Mouse (Mus musculus): ENCODE measurements around the gene Hist1h2ah. TPM values are rescaled to one million over a fixed set of nuclear protein-coding genes. Genes with fewer than 3 reads are reported as not detected.

Gene Hist1h2ah
- polyA plus RNA-seq, 1 experiment from 2014 or later, result not detected

DNA sequence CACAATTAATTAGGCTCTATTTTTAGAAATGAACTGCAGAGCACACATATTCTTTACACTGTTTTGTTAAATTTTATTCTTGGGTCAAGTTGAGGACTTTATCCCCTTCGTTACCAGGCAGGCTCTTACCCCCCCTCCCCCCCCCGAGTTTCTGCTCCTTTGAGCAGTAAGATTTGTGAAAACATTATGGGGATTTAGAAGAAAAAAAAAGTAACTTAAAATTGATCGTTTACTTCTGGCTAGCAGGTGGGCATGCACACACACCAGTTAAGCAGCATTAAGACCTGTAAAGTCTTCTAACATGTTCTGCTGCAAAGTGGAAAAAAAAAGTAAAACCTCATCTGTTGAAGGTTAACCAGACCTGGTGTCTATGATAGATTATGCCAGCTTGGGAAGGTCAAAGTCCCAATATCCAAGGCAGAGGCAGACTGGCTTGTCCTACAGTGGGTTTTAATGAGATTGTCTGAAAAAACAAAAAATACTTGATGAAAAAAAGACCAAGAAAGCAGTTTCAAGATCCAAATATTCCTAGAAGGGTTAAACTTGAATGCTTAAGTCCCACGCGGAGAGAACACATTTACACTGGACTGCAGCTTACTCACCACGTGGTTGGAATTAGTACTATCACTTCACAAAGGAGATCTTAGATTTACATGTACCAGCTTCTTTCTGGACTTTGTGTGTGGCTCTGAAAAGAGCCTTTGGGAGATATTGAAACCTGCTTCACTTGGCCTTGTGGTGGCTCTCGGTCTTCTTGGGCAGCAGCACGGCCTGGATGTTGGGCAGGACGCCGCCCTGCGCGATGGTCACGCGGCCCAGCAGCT lies 713 bp downstream of the Hist1h2ah start:
- Histone ChIP-seq H3K4me1 (replicated peaks) (peaks cover 14% of the 10 kb centered on the region), H3K9ac (peak overlapping the region; percentile 30), H3K36me3 (no peaks in the 10 kb centered on the region), H3K9me3 (no peaks in the 10 kb centered on the region), H3K4me3 (peak overlapping the region; percentile 42), H3K27ac (no peak overlapping the region), H3K4me2 (peak overlapping the region; percentile 70), H3K27me3 (no peaks in the 10 kb centered on the region)
- ATAC-seq (ENCODE audit: low FRiP score), result no peak
- WGBS, result under 1% methylated on average over 11 of the region's 14 CpGs

DNA sequence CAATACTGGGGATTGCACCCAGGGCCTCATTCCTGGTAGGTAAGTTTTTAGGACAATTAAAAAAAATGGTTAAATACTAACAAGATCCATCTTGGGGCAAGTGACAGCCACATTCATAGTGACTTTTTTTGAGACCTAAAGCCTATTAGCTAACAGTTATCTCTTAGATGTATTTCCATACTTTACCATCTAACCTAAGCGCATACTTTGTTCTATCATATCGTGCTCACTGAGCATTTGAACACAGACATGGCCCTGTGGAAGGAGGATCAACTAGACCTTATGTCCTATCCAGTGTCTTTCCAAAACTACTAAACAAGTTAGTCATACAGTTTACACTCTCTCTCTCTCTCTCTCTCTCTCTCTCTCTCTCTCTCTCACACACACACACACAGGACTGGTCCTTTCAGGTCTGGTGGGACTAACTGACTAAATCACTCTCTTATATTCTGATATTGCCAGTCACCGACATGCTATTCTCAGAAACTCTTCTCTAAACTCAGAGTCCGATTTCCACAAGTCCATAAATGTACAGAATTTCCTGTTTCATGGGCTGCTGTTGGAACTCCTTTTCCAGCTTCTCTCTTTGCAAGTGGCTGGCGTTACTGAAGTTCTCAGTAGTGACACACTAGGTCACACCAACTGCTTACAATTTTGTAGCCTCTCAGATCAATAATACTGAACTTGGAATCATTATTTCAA lies 1.5 kb downstream of the Hist1h2ah start:
- H3K9ac ChIP-seq, result no peak overlapping the region
- H3K4me1 ChIP-seq (replicated peaks), result peaks cover 14% of the 10 kb centered on the region
- no peaks in the 10 kb centered on the region for H3K36me3 ChIP-seq
- no peaks in the 10 kb centered on the region for H3K27me3 ChIP-seq
- WGBS, result 55% methylated on average over 5 of the region's 5 CpGs
- H3K27ac ChIP-seq, result no peak overlapping the region
- H3K4me2 ChIP-seq, result peak overlapping the region; percentile 70
- no peaks in the 10 kb centered on the region for H3K9me3 ChIP-seq
- ATAC-seq (ENCODE audit: low FRiP score), result no peak
- H3K4me3 ChIP-seq, result no peak overlapping the region

DNA sequence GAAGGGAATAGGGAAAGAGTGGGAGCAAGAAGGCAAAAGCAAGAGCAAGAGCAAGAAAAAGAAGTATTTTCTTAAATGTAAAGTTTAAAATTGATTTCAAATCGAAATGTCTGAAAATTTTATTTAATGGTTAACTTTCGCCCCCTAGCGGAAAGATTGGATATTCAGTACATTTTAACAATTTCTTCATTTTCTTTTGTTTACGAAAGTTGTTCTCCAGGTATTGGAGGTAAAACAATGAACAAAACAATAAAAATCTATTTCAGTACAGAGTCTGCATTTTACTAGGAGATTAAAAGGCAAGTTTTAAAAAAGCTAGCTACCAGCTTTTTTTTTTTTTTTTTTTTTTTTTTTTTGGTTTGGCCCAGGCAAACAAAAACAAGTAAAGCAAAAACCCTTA lies 4.9 kb downstream of the Hist1h2ah start:
- Histone ChIP-seq H3K4me3 (no peak overlapping the region), H3K9me3 (no peaks in the 10 kb centered on the region), H3K9ac (no peak overlapping the region), H3K27ac (no peak overlapping the region), H3K36me3 (no peaks in the 10 kb centered on the region), H3K4me2 (no peak overlapping the region), H3K4me1 (replicated peaks) (peaks cover 9% of the 10 kb centered on the region), H3K27me3 (no peaks in the 10 kb centered on the region)
- 13% methylated on average over 4 of the region's 4 CpGs for WGBS
- no peak for ATAC-seq (ENCODE audit: low FRiP score)

DNA sequence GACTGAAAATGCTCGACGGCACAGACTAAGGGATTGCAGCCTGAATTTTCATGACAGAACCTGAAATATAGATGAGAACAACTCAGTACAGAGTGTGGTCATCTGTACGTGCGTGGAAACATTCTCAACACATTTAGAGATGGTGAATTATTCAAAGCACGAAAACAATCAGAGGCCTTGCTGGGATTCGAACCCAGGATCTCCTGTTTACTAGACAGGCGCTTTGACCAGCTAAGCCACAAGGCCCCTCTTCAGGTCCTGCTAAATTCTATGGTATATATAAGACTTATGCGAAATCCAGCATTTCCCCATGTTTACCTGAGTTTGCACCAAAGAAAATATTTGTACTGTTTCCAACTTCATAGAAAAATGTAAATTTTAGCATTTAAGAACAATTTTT lies 5.4 kb downstream of the Hist1h2ah start:
- no peaks in the 10 kb centered on the region for H3K36me3 ChIP-seq
- H3K4me3 ChIP-seq, result no peak overlapping the region
- WGBS, result 26% methylated on average over 8 of the region's 8 CpGs
- H3K9ac ChIP-seq, result no peak overlapping the region
- peaks cover 8% of the 10 kb centered on the region for H3K4me1 ChIP-seq (replicated peaks)
- no peak overlapping the region for H3K27ac ChIP-seq
- H3K4me2 ChIP-seq, result no peak overlapping the region
- no peaks in the 10 kb centered on the region; the same call in 1 of the 2 replicates for H3K27me3 ChIP-seq
- ATAC-seq (ENCODE audit: low FRiP score), result no peak
- no peaks in the 10 kb centered on the region for H3K9me3 ChIP-seq

DNA sequence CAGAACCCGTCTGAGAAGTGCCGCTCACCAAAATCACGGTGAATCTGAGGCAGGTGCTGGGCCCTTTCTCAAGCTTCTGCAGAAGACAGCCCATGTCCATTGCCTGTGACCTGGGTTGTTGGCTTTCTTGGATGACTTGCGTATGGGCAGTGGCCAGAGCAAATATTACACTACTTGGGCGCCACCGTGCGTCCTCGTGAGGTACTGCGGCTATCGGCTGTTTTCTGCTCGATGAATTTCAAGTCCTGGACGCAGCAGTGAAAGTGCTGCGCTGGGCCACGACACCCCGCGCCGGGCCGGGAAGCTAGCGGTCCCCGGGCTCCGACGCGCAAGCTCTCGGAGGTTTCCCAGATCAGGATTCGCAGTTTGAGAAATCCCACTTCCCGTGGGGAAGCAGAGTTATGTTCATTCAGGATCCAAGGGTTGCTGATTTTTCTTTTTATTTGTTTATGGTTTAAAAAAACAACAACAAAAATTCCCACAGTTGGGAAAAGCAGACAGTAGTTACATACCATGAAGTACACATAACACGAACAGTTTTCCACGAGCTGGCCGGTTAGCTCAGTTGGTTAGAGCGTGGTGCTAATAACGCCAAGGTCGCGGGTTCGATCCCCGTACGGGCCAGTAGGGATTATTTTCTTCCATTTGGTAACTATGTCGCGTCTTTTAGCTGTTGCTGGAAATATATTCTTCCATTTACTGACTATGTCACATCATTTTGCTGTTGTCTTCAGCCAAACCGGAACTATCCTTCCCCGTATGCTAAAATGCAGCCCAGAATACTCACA lies 6.5 kb downstream of the Hist1h2ah start:
- Histone ChIP-seq H3K4me3 (peak overlapping the region; percentile 49), H3K9me3 (no peaks in the 10 kb centered on the region), H3K36me3 (no peaks in the 10 kb centered on the region), H3K27me3 (peaks cover 6% of the 10 kb centered on the region; the same call in 1 of the 2 replicates), H3K4me1 (replicated peaks) (peaks cover 3% of the 10 kb centered on the region), H3K4me2 (peak overlapping the region; percentile 66), H3K9ac (peak overlapping the region; percentile 79), H3K27ac (peak overlapping the region; percentile 76; the same call in 1 of the 2 replicates)
- ATAC-seq (ENCODE audit: low FRiP score), result peak; percentile 82
- WGBS, result under 1% methylated on average over 40 of the region's 40 CpGs

DNA sequence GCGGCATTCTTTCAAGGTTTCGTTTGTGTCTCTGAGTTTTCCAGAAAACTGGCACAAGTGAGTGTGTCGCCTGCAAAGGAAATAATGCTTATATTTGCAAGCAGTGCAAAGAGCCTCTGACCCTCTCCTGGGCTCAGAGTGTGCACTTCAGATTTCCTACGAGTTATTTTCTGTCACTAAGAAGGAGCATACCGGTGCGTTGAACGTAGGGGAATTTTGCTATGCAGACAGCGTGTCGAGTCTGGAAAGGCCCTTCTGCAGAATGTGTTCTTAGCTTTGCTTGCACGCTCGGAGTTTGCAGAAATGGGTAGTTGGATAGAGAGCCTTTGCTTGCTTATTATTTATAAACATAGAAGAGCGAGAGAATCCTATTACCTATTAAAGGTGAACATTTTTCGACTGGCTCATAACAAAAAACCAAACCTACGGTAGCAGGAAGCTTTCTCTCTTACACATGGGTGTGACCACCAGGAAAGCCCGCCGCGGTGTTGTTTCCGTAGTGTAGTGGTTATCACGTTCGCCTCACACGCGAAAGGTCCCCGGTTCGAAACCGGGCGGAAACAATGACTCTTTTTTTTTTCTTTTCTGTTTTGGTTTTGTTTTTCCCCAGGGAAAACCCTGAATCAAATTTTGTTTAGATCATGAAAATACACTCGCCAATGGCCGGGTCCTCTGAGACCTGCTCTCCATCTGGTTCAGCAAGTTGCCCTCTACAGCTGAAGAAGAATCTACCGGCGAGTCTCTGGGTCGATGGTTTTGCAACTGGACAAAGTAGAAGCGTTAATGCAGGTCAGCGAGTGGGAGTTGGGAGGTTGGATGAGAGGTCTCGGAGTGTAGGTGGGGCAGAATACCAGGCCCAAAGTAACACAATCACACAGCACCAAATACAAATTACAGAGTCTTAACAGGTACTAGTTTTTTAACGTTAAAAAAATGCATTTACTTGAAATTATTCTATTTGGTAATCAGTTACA lies 9.0 kb downstream of the Hist1h2ah start:
- H3K4me3 ChIP-seq, result peak overlapping the region; percentile 43
- peaks cover 8% of the 10 kb centered on the region for H3K4me1 ChIP-seq (replicated peaks)
- peak; percentile 69 for ATAC-seq (ENCODE audit: low FRiP score)
- H3K27ac ChIP-seq, result 0 out of 2 replicates have a peak overlapping the region, but pooled peaks have one; percentile 27
- 2% methylated on average over 35 of the region's 35 CpGs for WGBS
- no peaks in the 10 kb centered on the region for H3K9me3 ChIP-seq
- peaks cover 27% of the 10 kb centered on the region for H3K27me3 ChIP-seq
- no peaks in the 10 kb centered on the region for H3K36me3 ChIP-seq
- H3K4me2 ChIP-seq, result peak overlapping the region; percentile 58
- peak overlapping the region; percentile 64 for H3K9ac ChIP-seq

DNA sequence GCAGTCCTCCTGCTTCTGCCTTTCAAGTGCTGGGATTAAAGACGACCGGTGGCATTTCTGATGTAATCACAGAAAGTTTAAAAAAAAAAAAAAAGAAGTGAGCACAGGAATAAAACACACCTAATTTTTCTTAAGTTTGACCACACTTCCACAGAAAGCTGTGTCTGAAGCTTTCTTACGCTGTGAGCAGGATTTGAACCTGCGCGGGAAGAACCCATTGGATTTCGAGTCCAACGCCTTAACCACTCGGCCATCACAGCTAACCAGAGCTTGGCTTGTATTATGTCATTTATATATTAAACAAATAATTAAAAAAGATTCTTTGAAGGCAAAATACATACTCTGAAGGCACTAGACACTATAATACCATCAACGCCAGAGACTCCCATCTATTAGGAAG lies 13.1 kb downstream of the Hist1h2ah start:
- H3K27ac ChIP-seq, result no peak overlapping the region
- H3K36me3 ChIP-seq, result no peaks in the 10 kb centered on the region
- H3K9ac ChIP-seq, result peak overlapping the region; percentile 51; the same call in 1 of the 2 replicates
- H3K4me1 ChIP-seq (replicated peaks), result peaks cover 16% of the 10 kb centered on the region
- peak; percentile 59; the same call in 1 of the 2 replicates for ATAC-seq (ENCODE audit: low FRiP score)
- H3K4me2 ChIP-seq, result peak overlapping the region; percentile 53
- H3K27me3 ChIP-seq, result peaks cover 67% of the 10 kb centered on the region
- no peaks in the 10 kb centered on the region for H3K9me3 ChIP-seq
- under 1% methylated on average over 9 of the region's 9 CpGs for WGBS
- H3K4me3 ChIP-seq, result peak overlapping the region; percentile 39

DNA sequence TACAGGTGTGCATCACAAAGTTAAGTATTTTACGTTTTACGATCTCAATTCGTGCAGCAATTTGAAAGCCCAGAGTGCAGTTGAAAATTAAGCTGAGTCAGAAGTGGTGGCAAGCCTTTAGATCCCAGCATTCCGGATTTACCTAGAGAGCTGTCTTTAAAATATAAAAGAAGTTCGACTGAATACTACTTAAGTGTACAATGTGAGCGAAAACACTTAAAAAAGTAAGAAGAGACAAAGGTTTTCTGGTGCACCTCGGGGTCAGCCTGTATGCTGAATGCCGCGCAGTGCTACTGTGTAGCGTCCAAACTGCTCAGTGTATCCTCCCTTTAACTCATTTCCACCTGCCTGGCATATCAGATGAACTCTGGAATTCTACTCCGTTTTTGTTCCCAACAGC lies 13.8 kb downstream of the Hist1h2ah start:
- Histone ChIP-seq H3K4me2 (peak overlapping the region; percentile 53), H3K9ac (peak overlapping the region; percentile 51; the same call in 1 of the 2 replicates), H3K4me1 (replicated peaks) (peaks cover 14% of the 10 kb centered on the region), H3K36me3 (no peaks in the 10 kb centered on the region), H3K4me3 (peak overlapping the region; percentile 39), H3K9me3 (no peaks in the 10 kb centered on the region), H3K27ac (no peak overlapping the region), H3K27me3 (peaks cover 73% of the 10 kb centered on the region)
- under 1% methylated on average over 11 of the region's 11 CpGs for WGBS
- ATAC-seq (ENCODE audit: low FRiP score), result no peak

DNA sequence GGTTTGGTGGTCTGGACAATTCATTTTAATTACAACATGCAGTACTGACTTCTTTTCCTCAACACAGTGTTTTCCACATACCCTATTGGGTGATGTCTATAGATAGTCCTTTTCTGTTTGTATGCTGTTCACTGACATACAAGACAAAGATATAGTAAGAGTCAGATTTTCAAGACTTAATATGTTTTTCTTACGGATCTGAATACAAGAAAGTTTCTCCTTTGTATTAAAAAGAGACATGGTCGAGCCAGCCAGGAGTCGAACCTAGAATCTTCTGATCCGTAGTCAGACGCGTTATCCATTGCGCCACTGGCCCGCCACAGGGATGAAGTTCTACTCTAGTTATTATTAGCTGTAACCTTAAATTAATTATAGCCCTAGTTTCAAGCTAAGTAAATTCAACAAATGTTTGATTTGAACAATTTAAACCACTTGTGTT lies 14.4 kb downstream of the Hist1h2ah start:
- H3K4me2 ChIP-seq, result peak overlapping the region; percentile 53
- H3K9me3 ChIP-seq, result no peaks in the 10 kb centered on the region
- H3K27me3 ChIP-seq, result peaks cover 80% of the 10 kb centered on the region
- H3K27ac ChIP-seq, result no peak overlapping the region
- peaks cover 13% of the 10 kb centered on the region for H3K4me1 ChIP-seq (replicated peaks)
- WGBS, result 0% methylated on average over 8 of the region's 8 CpGs
- peak overlapping the region; percentile 39 for H3K4me3 ChIP-seq
- H3K9ac ChIP-seq, result no peak overlapping the region
- 0 out of 2 replicates have a peak, but pooled peaks have one; percentile 60 for ATAC-seq (ENCODE audit: low FRiP score)
- H3K36me3 ChIP-seq, result no peaks in the 10 kb centered on the region

DNA sequence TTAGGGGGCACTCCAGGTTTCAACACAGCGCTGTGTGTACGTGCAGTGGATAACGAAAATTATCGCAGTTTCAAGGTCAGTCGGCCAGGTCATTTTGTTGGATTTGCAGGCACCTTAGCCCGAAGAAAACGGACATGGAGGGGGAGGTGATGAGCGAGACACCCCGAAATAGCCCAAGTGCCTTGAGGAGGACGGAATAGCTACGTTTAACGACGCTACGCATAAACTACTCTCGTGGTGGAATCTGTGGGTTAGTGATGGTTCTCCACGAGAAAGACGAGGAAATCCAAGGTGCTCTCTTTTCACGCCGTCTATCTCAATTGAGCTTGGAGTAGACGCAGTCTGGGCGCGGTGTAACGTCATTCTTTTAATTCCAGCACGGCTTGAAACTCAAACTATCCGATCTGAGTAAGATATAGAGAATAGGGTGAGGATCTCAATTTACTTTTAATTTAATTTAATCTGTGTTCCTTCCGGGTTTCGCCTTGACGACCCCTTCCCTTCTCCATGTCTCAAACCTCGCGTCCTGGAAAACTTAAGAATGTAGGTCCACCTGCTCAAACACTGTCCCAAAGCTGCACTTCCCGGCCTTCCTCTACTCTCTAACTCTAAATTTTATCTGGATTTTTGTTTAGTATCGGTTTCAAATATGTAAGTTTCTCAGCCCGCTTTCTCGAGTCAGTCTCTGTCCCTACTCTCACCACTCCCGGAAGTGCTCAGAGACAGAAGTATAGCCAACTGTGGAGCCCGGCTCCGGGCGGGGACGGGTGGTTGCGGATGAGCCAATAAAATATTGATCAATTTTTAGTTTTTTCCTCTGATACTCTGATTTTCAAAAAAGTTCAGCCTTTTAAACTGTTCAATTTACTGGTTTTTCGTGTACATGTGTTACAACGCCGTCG lies 15.2 kb downstream of the Hist1h2ah start:
- Histone ChIP-seq H3K9me3 (0 out of 2 replicates have a peak, but pooled peaks cover 5% of the 10 kb centered on the region), H3K9ac (no peak overlapping the region), H3K4me2 (peak overlapping the region; percentile 53), H3K4me1 (replicated peaks) (peaks cover 13% of the 10 kb centered on the region), H3K36me3 (no peaks in the 10 kb centered on the region), H3K27me3 (peaks cover 87% of the 10 kb centered on the region), H3K4me3 (peak overlapping the region; percentile 39), H3K27ac (no peak overlapping the region)
- under 1% methylated on average over 44 of the region's 44 CpGs for WGBS
- no peak for ATAC-seq (ENCODE audit: low FRiP score)
